Mouse (Mus musculus) brain, embryonic 14.5 days (tissue): ENCODE results near the gene Trim30b.
"Not testable (repeated sequence)": the region's sequence is repeated elsewhere in the genome, so short reads cannot be mapped to it uniquely, and the experiment has no call there.

Experiments used
- CTCF ChIP-seq: fragments of 200-500 bp; IDR thresholded peaks from 2 replicates; pipeline ENCODE4 v1.5.1; 2012; ENCODE audit warnings: inconsistent platforms, mild to moderate bottlenecking, moderate library complexity, borderline replicate concordance; ENCODE audit not compliant: insufficient read depth, insufficient read length; ENCODE audit errors: extremely low read depth
- POLR2A ChIP-seq: fragments of 200-500 bp; IDR thresholded peaks from 2 replicates; pipeline ENCODE4 v1.6.1; 2012; ENCODE audit warnings: mild to moderate bottlenecking, inconsistent platforms, borderline replicate concordance; ENCODE audit not compliant: poor library complexity, insufficient read depth, insufficient read length, severe bottlenecking; ENCODE audit errors: extremely low read depth

- TF ChIP-seq POLR2A, CTCF: not testable (repeated sequence)
These were observed 28.9 kb downstream of the Trim30b start for GRCm38 (mm10) chr7:104340744-104341143.
